Mouse (Mus musculus) gastrocnemius, postnatal 4 days (tissue): ENCODE data around the gene Slc7a15. TPM values are rescaled to one million over a fixed set of nuclear protein-coding genes. Genes with fewer than 3 reads are reported as not detected.

Source experiments
- DNase-seq, 2 experiments: peaks; one replicate each; pipeline ENCODE4 v3.0.0; 2021 to 2022; ENCODE audit warnings: low spot score in 2 of 2, mixed read lengths in 2 of 2
- total RNA-seq, 2 experiments: library from RNA; stranded (reverse); gene quantifications; 2 replicates each; pipeline ENCODE4 v1.2.3; 2021

Gene Slc7a15
- total RNA-seq, 2 experiments from 2014 or later: not detected

DNA sequence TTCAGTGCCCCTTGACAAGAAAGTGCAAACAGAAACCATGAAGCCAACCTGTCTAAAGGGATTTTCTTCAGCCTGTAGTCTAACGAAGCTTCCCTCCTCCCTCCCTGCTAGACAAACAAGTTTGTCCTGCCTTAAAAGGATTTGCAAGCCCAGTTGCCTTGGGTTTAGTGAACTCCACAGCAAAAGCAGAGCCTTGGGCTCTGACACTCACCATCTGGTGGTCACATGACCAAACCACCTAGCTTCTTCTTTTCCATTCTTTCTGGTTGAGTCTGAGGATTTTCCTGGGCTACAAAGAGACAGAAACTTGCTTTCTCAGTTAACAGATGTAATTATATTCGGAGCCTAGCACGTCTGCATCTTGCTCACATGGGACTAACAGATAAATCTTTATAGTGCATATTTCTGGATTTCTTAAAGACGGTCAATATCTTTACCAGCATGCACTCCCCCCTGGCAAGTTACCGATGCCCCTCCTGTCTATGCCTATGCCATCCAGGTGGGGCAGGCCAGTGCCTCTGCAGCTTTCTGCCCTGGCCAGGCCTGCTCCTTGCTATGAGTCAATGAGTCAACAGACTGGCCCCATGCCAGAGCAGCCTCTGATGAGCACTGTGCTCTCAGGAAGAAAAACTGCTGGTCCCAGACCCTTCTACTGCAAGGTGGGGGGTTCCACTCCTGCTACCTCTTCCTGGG, 110.8 kb downstream of the Slc7a15 start:
- peak; percentile 41 to 64 for DNase-seq

DNA sequence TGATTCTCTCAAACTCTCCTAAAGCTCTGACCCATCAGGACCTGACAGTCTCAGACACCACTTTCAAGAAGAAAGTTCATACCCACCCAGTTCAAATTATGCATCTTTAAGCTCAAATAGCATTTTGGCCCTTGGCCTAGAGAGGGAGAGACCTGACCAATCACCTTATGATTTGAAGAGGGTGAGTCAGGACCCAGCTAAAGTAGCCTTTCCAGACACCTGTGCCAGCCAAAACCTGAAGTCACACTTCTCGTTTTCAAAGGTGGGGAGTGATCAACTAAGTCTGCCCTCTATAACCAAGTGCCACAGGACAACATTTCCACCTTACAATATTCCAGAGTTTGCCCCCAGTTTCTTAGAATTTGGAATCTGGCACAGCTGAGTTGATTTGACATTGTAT, 111.6 kb downstream of the Slc7a15 start:
- no peak for DNase-seq

DNA sequence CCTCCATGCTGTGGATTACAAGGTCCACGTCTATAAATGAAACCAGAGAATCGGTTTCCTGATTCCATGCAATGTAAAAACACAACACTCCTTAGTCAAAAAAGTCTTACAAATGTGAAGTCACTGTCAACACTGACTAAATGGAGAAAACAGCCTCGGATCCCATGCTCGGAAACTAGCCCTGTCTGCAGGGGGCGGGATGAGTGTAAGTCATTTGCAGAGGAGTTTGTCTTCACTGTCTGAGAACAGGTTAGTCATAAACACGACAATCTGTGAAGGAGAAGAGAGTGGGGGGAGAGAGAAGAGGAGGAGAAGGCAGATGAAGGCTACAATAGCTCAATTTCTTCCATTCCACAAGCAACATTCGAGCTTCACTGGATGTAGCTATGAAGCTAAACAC, 113.6 kb downstream of the Slc7a15 start:
- no peak for DNase-seq

DNA sequence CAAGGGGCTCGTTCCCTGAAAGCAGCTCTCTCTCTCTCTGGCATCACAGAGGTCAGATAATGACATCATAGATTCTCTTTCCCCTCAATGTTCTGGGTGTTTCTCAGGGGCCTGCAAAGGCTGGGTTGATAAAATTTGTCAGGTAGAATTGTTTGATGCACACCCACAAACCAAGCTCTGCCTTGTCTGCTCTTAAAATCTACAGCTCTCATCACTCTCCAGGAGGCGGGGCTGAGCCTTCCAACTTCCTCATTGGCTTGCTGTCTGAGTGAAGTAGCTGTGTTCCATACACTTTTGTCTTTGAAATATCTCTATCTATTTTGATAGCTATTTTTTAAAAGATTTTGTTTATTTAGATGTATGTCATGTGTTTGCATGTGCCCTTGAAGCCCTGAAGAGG, 116.7 kb downstream of the Slc7a15 start:
- no peak for DNase-seq

Other genes with a start within 250 kb of the Slc7a15 start
- 100 to 1,000 TPM; 111 to 115 TPM for gene Rhob, start 99.1 kb downstream of the Slc7a15 start, total RNA-seq
- gene Pum2, start 75.1 kb upstream of the Slc7a15 start, total RNA-seq: 10 to 100 TPM; 92.8 to 94.9 TPM
- 10 to 100 TPM; 31.8 to 33.1 TPM for gene Sdc1, start 172.3 kb upstream of the Slc7a15 start, total RNA-seq